Mouse (Mus musculus): Measurements from ENCODE around the gene Eif3l. TPM values are rescaled to one million over a fixed set of nuclear protein-coding genes. Genes with fewer than 3 reads are reported as not detected.
A peak's percentile ranks its signal among the peaks of the same experiment; 100 is the strongest.

The Eif3l gene
- total and polyA plus RNA-seq, 3 experiments = 301 to 442 (median 394) TPM

DNA sequence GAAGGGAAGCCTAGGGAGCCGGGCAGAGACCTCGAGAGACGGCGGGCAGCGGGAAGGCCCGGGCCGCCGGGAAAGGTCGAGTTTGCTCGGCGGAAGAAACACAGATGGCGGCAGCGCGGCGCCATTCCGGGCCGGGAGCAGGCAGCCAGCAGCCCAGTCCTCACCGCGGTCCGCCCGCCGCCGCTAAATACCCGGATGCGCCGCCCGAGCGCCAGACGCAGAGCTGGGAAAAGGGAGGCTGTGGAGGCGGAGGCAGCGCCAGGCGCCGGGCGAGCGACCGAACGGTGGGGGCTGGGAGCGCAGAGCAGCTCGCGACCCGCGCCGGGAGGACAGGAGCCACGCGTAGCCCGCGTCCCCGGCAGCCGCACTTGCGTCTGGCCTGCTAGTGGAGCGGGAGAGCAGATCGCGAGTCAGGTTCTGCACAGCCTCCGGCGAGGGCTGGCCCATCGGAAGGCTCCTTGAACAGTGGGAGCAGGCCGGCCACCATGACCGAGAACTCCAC is 46.7 kb upstream of the Eif3l start, which contains the start of gene H1f0 (continued):
- TF ChIP-seq ZMIZ1 (IDR thresholded peaks at IDR 0.05; ENCODE audit: low read depth, low read length) = peak; percentile 95
- TF ChIP-seq USF2 (IDR thresholded peaks at IDR 0.05; ENCODE audit: borderline replicate concordance in 1 of 2, insufficient read depth in 1 of 2, low read depth in 1 of 2, low read length in 2 of 2) = no peak
- no peak for TF ChIP-seq BHLHE40 (IDR thresholded peaks at IDR 0.05; ENCODE audit: borderline replicate concordance, low read depth, low read length)
- TF ChIP-seq ELF1 (IDR thresholded peaks at IDR 0.05; ENCODE audit: low read depth, low read length) = 0 out of 2 replicates have a peak, but pooled peaks have one; percentile 57
- no peak; the same call in 1 of the 2 replicates for TF ChIP-seq SIN3A (IDR thresholded peaks at IDR 0.05; ENCODE audit: low read length)
- TF ChIP-seq NELFE (IDR thresholded peaks at IDR 0.05; ENCODE audit: low read depth, low read length) = peak; percentile 81
- no peak for TF ChIP-seq RAD21 (IDR thresholded peaks at IDR 0.05; ENCODE audit: low read depth, low read length)
- TF ChIP-seq GATA1 (IDR thresholded peaks at IDR 0.05; ENCODE audit: low read depth, low read length) = no peak
- TF ChIP-seq USF1 (IDR thresholded peaks at IDR 0.05; ENCODE audit: low read depth, low read length) = no peak
- TF ChIP-seq EP300 (IDR thresholded peaks at IDR 0.05; ENCODE audit: low read depth in 1 of 2, low read length in 2 of 2) = 0 out of 4 replicates have a peak, but pooled peaks of 1 of the 2 experiments have one; percentile 17
- peak; percentile 88; the same call in 1 of the 2 replicates for TF ChIP-seq UBTF (IDR thresholded peaks at IDR 0.05; ENCODE audit: borderline replicate concordance, insufficient read depth, low read depth, low read length)

- Histone ChIP-seq H3K27me3 (ENCODE audit: control insufficient read depth in 1 of 2, insufficient read depth in 2 of 2, low read length in 2 of 2) (no peaks in the 10 kb centered on the region; a peak in 1 of 4 replicates), H3K4me1 (ENCODE audit: control insufficient read depth in 1 of 2, insufficient read depth in 2 of 2, low read length in 2 of 2) (peaks cover 0 to 17% of the 10 kb centered on the region in 2 experiments; a peak in 2 of 4 replicates), H3K36me3 (ENCODE audit: control insufficient read depth in 1 of 2, insufficient read depth in 2 of 2, low read length in 2 of 2) (peaks cover 0 to 6% of the 10 kb centered on the region in 2 experiments; a peak in 1 of 4 replicates), H3K4me3 (ENCODE audit: control insufficient read depth in 1 of 2, insufficient read depth in 1 of 2, low read depth in 2 of 2, low read length in 2 of 2) (peak overlapping the region; percentile 58 to 75), H3K79me2 (ENCODE audit: control insufficient read depth, insufficient read depth, low read length, poor library complexity) (peaks cover 7% of the 10 kb centered on the region; the same call in 1 of the 2 replicates), H3K9ac (ENCODE audit: control insufficient read depth, low read depth, low read length, poor library complexity, severe bottlenecking) (peak overlapping the region; percentile 89), H3K9me3 (replicated peaks; ENCODE audit: insufficient read depth, low read length) (no peaks in the 10 kb centered on the region), H3K27ac (ENCODE audit: control insufficient read depth, low read depth, low read length) (peak overlapping the region; percentile 15)
- peak; percentile 51 for DNase-seq (ENCODE audit: low read depth, low spot score)
- no peak for TF ChIP-seq NELFE (IDR thresholded peaks at IDR 0.05; ENCODE audit: low read depth, low read length)
- no peak for TF ChIP-seq NRF1 (IDR thresholded peaks at IDR 0.05; ENCODE audit: insufficient read depth, low read depth, low read length, poor library complexity, severe bottlenecking)
- TF ChIP-seq E2F4 (IDR thresholded peaks at IDR 0.05; ENCODE audit: borderline replicate concordance, low read depth, low read length) = no peak
- 0 out of 2 replicates have a peak, but pooled peaks have one; percentile 4 for TF ChIP-seq MXI1 (IDR thresholded peaks at IDR 0.05; ENCODE audit: low read depth, low read length)
- no peak for TF ChIP-seq SMC3 (IDR thresholded peaks at IDR 0.05; ENCODE audit: low read depth, low read length)
- 0 out of 2 replicates have a peak, but pooled peaks have one; percentile 38 for TF ChIP-seq SIN3A (IDR thresholded peaks at IDR 0.05; ENCODE audit: low read length)
- TF ChIP-seq TCF12 (IDR thresholded peaks at IDR 0.05; ENCODE audit: low read depth, low read length) = no peak
- no peak for TF ChIP-seq BHLHE40 (IDR thresholded peaks at IDR 0.05; ENCODE audit: borderline replicate concordance, low read depth, low read length)
- no peak for TF ChIP-seq JUND (IDR thresholded peaks at IDR 0.05; ENCODE audit: low read depth, low read length)
- TF ChIP-seq TAL1 (IDR thresholded peaks at IDR 0.05; ENCODE audit: low read length) = no peak
- no peak for TF ChIP-seq MAFK (IDR thresholded peaks at IDR 0.05; ENCODE audit: borderline replicate concordance, low read depth, low read length)
- no peak for TF ChIP-seq USF1 (IDR thresholded peaks at IDR 0.05; ENCODE audit: low read depth, low read length)
- TF ChIP-seq CHD1 (IDR thresholded peaks at IDR 0.05; ENCODE audit: low read depth, low read length) = 0 out of 2 replicates have a peak, but pooled peaks have one; percentile 60
- TF ChIP-seq HCFC1 (IDR thresholded peaks at IDR 0.05; ENCODE audit: low read depth, low read length) = no peak
- TF ChIP-seq ZC3H11A (IDR thresholded peaks at IDR 0.05; ENCODE audit: low read depth, low read length) = no peak
- TF ChIP-seq ZKSCAN1 (IDR thresholded peaks at IDR 0.05; ENCODE audit: low read depth, low read length) = no peak
- TF ChIP-seq RAD21 (IDR thresholded peaks at IDR 0.05; ENCODE audit: low read depth, low read length) = no peak
- TF ChIP-seq POLR2AphosphoS5 (IDR thresholded peaks at IDR 0.05; ENCODE audit: borderline replicate concordance, low read depth, low read length) = no peak
- TF ChIP-seq CTCF (IDR thresholded peaks at IDR 0.05 in 2 of 3, conservative IDR thresholded peaks at IDR 0.05 in 1 of 3; ENCODE audit: control insufficient read depth in 1 of 3, insufficient read depth in 1 of 3, low read depth in 2 of 3, low read length in 3 of 3, poor library complexity in 1 of 3, severe bottlenecking in 1 of 3) = no peak
- no peak for TF ChIP-seq RCOR1 (IDR thresholded peaks at IDR 0.05; ENCODE audit: low read depth, low read length)
- TF ChIP-seq UBTF (IDR thresholded peaks at IDR 0.05; ENCODE audit: borderline replicate concordance, insufficient read depth, low read depth, low read length) = no peak
- no peak for TF ChIP-seq POLR2AphosphoS2 (IDR thresholded peaks at IDR 0.05; ENCODE audit: low read length)
- TF ChIP-seq ZNF384 (IDR thresholded peaks at IDR 0.05; ENCODE audit: low read depth, low read length) = no peak
- no peak for TF ChIP-seq ZMIZ1 (IDR thresholded peaks at IDR 0.05; ENCODE audit: low read depth, low read length)
- no peak for TF ChIP-seq USF2 (IDR thresholded peaks at IDR 0.05; ENCODE audit: borderline replicate concordance in 1 of 2, insufficient read depth in 1 of 2, low read depth in 1 of 2, low read length in 2 of 2)
- TF ChIP-seq ETS1 (IDR thresholded peaks at IDR 0.05; ENCODE audit: low read depth, low read length) = no peak
- TF ChIP-seq MAX (IDR thresholded peaks at IDR 0.05; ENCODE audit: low read length) = peak; percentile 16; the same call in 1 of the 2 replicates
These were observed 46.0 kb upstream of the Eif3l start for GRCm38 (mm10) chr15:79028823-79029484.
